Mouse (Mus musculus) Patski (cell line): ENCODE results near the gene Grik4. TPM values are rescaled to one million over a fixed set of nuclear protein-coding genes. Genes with fewer than 3 reads are reported as not detected.
A peak's percentile ranks its signal among the peaks of the same experiment; 100 is the strongest.

ENCODE experiments used
- ATAC-seq: fragments of 100-300 bp; one replicate; pipeline ENCODE4 v1.8.0; 2021
- CTCF ChIA-PET: fragments of 350-600 bp; sonication (Branson Sonifier 250); formaldehyde crosslinking; loops from one replicate; lab custom pipeline; 2022; ENCODE audit warnings: inconsistent platforms; lab: Charles Lee
- POLR2A ChIA-PET: fragments of 350-600 bp; sonication (Branson Sonifier 250); formaldehyde crosslinking; loops from one replicate; lab custom pipeline; 2022; ENCODE audit warnings: antibody characterized with exemption, inconsistent platforms; lab: Charles Lee
- DNase-seq: peaks from one replicate; pipeline ENCODE4 v3.0.0-alpha.2; 2011; ENCODE audit warnings: low read depth, low spot score
- H3K27me3 ChIP-seq: fragments of 371-371 bp; one replicate; pipeline ENCODE4 v1.5.1; 2021
- CTCF ChIP-seq: fragments of 100-300 bp; IDR thresholded peaks from one replicate; pipeline ENCODE4 v1.5.1; 2021
- in situ Hi-C: fragments of 300-500 bp; cut with MboI; formaldehyde crosslinking; loops from 3 replicates; pipeline ENCODE4 v1.11.1; 2018; ENCODE audit warnings: low pct_unique_long_range_greater_than_20kb, mixed read lengths
- polyA plus RNA-seq: library from polyadenylated mRNA; unstranded; gene quantifications from one replicate; pipeline ENCODE4 v1.2.3, GENCODE M21; 2021

The Grik4 gene
- polyA plus RNA-seq, 1 experiment from 2014 or later: 0.09 TPM

DNA sequence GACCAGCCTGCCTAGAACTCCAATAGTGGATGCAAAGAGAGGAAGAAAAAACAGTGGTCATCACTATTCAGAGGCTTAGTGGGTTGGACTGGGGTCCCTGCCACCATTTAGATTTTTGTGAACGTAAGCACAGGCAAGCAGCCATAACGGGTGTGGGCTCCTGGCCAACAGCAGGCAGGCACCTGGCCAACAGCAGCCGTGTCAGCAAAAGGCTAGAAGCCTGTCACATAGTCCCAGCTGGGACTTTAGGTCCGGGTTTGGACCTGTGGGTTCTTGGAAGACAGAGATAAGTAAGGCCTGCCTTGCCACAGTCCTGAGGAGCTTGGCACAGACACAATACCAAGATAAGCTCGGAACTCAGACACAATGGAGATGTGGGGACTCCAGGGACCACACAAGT is 145.1 kb downstream of the Grik4 start:
- in situ Hi-C loops: no loop called here
- ATAC-seq (no peak), DNase-seq (no peak)
- ChIA-PET CTCF (no interaction called here), POLR2A (no interaction called here)
- H3K27me3 ChIP-seq: peaks cover 37% of the 10 kb centered on the region
- no peak for TF ChIP-seq CTCF

DNA sequence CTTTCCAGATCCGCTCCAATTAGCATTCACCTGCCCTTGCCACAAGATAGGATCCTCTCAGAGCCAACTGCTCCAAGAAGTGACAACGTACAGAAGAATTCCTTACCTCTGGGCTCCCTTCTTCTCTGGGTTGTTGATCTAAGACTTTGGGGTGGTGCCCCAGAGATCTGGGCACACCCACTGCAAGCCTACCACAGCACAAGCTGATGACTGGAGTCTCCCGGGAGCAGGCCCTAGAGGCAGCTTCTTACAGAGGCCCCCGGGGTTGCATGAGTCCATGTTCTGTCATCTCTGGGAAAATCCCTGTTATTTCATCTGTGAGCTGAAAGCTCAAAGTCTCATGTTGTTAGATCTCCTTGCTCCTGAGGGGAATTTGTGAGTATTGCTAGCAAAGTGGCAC is 146.0 kb downstream of the Grik4 start:
- no peak for DNase-seq
- no peak for TF ChIP-seq CTCF
- ATAC-seq: no peak
- CTCF ChIA-PET: no interaction called here
- peaks cover 35% of the 10 kb centered on the region for H3K27me3 ChIP-seq
- in situ Hi-C loops: no loop called here
- POLR2A ChIA-PET: no interaction called here

DNA sequence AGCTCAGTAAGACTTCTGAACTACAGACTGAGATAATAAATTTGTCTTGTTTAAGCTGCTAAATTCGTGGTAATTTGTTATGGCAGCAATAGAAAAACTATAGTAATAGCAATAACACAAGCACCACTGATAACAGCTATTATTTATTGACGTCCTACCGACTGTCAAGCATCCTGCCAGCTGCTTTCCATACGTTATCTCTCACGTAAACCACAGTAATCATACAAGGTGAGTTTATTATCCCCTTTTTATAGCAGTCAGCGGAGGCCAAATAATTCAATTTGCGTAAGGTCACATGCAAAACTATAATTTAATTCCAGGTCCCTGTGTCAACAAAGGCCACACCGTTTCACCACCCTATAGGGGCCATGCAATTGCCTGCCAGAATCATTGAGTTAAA is 147.0 kb downstream of the Grik4 start:
- ATAC-seq: no peak
- ChIA-PET CTCF (no interaction called here), POLR2A (no interaction called here)
- H3K27me3 ChIP-seq: peaks cover 39% of the 10 kb centered on the region
- no peak for DNase-seq
- TF ChIP-seq CTCF: no peak
- in situ Hi-C loops: no loop called here

DNA sequence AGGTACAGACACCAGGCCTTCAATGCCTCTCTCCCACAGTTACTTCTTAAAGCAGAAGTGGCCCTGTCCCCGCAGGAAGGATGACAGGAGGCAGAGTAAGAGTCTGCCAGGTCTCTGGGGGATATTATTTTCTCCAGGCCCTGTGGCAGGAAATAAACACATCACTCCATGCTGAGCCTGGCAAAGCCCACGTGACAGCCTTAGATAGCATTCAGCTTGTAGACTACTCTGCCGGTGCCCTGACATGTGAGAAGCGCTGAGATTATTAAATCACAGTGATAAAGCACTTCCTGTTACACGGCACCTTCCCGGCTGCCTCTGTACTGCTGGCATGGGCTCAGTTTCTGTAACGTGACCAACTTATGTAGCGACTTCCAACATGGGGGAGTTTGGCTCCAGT is 148.4 kb downstream of the Grik4 start:
- CTCF ChIA-PET: no interaction called here
- in situ Hi-C loops: no loop called here
- no peak for TF ChIP-seq CTCF
- DNase-seq: no peak
- POLR2A ChIA-PET: no interaction called here
- ATAC-seq: no peak
- peaks cover 37% of the 10 kb centered on the region for H3K27me3 ChIP-seq

DNA sequence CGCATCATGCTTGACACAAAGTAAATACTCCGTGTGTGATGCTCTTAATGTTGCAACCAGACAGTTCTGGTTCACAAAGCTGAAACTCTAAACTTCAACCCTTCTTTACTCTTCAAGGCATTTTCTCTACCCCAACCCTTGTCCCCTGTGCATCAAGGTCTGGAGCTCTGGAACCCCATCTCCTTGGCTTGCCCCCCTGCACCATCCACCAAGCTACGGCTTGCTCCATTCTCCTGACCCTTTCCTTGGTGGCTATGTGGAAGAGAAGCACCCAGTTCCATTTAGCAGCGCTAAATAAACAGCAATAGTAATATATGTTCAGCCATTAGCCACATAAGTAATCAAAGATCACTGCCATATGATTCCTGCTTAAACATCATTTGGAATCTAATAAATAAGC is 150.3 kb downstream of the Grik4 start:
- in situ Hi-C loops: no loop called here
- CTCF ChIA-PET: no interaction called here
- peaks cover 47% of the 10 kb centered on the region for H3K27me3 ChIP-seq
- POLR2A ChIA-PET: no interaction called here
- no peak for TF ChIP-seq CTCF
- DNase-seq (no peak), ATAC-seq (no peak)

DNA sequence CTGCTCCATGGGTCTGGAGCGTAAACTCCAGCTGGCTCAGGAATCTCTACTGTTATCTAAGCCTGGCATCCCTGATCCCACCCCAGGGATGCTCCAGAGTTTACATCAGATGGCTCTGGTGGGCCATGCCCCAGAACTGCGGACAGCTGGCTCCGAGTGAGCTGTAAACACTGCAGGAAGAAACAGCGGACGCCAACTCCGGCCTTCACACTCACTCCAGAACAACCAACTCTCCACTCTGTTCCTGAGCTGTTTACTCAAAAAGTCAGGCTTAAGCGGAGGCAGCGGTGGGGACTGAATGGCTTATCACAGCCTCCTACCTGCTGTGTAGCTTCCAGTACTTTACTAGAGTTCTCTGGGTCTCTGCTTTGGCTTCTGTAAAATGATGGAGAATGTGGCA is 150.7 kb downstream of the Grik4 start:
- in situ Hi-C loops: no loop called here
- ChIA-PET CTCF (no interaction called here), POLR2A (no interaction called here)
- no peak for TF ChIP-seq CTCF
- H3K27me3 ChIP-seq: peaks cover 50% of the 10 kb centered on the region
- no peak for DNase-seq
- ATAC-seq: no peak

DNA sequence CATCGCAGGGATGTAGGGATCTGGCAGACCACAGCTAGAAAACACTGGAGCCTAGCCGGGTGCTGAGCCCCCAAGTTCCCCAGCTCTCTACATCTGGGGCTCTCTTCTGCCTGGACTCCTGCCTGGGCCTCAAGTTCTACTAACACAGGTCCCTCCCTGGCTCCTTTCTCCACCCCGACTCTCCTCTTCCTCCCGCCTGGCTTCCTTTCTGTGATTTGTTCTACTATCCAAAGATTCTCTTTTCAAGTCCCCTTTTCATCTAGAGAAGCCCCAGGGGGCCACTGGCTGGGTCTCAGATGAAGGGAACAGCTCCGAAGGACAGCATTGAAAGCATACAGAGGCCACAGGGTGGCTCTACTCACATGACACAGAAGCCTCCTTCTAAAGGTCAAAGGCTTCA is 151.9 kb downstream of the Grik4 start:
- TF ChIP-seq CTCF: no peak
- peaks cover 53% of the 10 kb centered on the region for H3K27me3 ChIP-seq
- no peak for DNase-seq

DNA sequence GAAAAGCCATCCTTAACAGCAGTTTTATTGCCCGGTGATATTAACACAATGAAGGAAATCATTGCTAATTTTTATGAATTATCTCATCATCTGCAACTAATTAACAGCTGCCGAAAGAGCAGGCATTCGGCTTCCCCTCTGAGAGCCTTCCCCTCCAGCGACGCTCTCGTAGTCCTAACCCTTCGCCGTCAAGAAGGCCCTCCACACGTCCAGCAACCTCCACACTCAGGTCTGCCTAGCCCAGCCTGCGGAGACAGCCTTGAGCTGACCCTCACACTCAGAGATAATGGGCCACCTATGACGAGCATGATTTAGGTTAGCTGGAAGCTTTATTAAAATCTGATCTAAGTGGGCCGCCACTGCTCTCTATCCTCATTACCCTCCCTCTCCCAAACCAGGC is 152.5 kb downstream of the Grik4 start:
- no peak for TF ChIP-seq CTCF
- DNase-seq (no peak), ATAC-seq (no peak)
- ChIA-PET CTCF (no interaction called here), POLR2A (no interaction called here)
- in situ Hi-C loops: no loop called here
- peaks cover 55% of the 10 kb centered on the region for H3K27me3 ChIP-seq

More for the DNA sequence above, 151.9 kb downstream of the Grik4 start:
- in situ Hi-C loops: no loop called here
- ChIA-PET POLR2A (no interaction called here), CTCF (no interaction called here)
- ATAC-seq: no peak

DNA sequence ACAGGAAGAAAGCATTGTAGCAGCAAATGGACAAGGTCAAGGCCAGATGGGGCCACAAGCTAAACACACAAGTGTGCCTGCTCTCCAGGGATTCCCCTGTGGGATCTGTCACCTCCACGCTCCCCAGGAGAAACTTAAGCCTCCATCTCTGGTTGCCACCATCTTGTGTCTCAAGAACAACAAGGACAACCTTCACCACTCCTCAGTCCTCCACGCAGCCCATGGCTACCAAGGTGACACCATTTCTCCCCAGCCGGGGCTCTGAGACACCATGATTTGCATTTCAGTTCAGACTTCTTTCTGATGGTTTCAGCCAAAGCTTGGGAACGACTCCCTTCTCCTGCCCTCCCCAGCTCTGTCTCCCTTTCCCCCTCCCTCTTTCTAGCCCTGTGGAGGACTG is 152.9 kb downstream of the Grik4 start:
- TF ChIP-seq CTCF: no peak
- no peak for DNase-seq
- ChIA-PET CTCF (no interaction called here), POLR2A (no interaction called here)
- H3K27me3 ChIP-seq: peaks cover 55% of the 10 kb centered on the region
- no peak for ATAC-seq
- in situ Hi-C loops: no loop called here

DNA sequence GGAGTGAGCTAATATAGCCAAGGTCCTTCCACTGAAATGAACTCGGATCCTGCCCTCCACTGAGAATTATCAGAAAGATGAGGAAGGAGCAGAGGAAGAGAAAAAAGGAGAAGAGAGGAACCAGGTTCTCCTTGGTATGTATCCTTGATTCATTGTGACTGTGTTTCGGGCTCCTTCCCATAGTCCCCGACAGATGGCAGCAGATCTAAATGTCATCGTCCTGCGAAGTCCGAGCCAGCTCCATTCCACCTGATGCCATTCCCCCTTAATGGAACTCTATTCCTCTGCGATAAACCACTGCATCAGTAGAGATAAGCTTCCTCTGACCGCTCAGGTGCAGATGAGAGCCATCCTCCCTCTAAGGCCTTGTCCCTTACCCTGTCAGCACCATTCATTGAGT is 155.8 kb downstream of the Grik4 start:
- ChIA-PET POLR2A (interaction anchor here (1.1 kb wide), 1 partner anchor 156 kb away, joined by 4 read pairs; no protein-coding TSS in a partner anchor), CTCF (interaction anchor here (1.0 to 3.1 kb wide), 3 partner anchors 9 to 155 kb away, joined by 3 to 16 read pairs (median 3); partner anchors contain the start of gene Grik4)
- ATAC-seq (no peak), DNase-seq (peak; percentile 0)
- in situ Hi-C loops: loop anchor here (5.0 kb wide), 1 partner anchor 154 kb away; the partner anchor contains the start of gene Grik4
- peak; percentile 62 for TF ChIP-seq CTCF
- peaks cover 61% of the 10 kb centered on the region for H3K27me3 ChIP-seq

DNA sequence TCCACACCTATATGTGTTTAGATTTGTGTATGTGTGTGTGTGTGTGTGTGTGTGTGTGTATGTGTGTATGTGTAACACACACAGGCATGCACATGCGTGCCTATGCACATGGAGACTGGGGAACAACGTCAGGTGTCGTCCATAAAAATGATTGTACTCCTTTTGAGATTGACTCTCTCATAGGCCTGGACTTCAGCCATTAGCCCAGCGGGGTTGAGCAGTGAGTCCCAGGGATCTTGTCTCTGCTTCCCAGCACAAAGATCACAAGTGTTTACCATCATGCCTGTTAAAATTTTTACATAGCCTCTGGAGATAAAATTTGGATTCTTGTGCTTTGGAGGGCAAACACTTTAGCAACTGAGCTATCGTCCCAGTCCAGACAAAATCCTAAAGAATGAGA is 157.4 kb downstream of the Grik4 start:
- TF ChIP-seq CTCF: no peak
- ATAC-seq (no peak), DNase-seq (no peak)
- CTCF ChIA-PET: no interaction called here
- POLR2A ChIA-PET: no interaction called here
- in situ Hi-C loops: loop anchor here (5.0 kb wide), 1 partner anchor 155 kb away; the partner anchor contains the start of gene Grik4
- H3K27me3 ChIP-seq: peaks cover 59% of the 10 kb centered on the region

DNA sequence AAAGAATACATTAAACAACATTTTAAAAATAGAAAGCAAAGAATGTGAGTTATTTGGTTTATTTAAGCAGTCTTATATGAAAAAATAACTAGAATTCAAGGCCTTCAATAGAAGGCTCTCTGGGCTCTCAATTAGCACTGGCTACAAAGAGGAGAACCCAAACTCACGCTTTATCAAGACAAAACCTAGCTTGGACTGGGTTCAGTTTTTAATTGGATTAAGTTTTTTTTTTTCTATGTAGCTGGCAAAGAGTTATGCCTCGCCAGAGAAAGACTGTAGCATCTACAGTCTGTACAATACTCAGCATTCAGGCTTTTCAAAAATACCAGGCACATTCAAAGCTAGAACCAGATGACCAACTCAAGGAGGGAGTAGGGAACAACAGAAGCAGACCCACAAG is 158.0 kb downstream of the Grik4 start:
- CTCF ChIA-PET: interaction anchor here (1.1 kb wide), 1 partner anchor 158 kb away, joined by 3 read pairs; the partner anchor contains the start of gene Grik4
- POLR2A ChIA-PET: no interaction called here
- no peak for ATAC-seq
- no peak for DNase-seq
- in situ Hi-C loops: loop anchor here (5.0 kb wide), 1 partner anchor 156 kb away; the partner anchor contains the start of gene Grik4
- H3K27me3 ChIP-seq: peaks cover 60% of the 10 kb centered on the region
- TF ChIP-seq CTCF: no peak
